Mouse (Mus musculus): ENCODE measurements around the gene Il17rd. TPM values are rescaled to one million over a fixed set of nuclear protein-coding genes. Genes with fewer than 3 reads are reported as not detected.

The Il17rd gene
- polyA plus RNA-seq, 1 experiment = 1.7 TPM

- Histone ChIP-seq H3K27ac (ENCODE audit: insufficient read depth, low read length) (no peak overlapping the region), H3K4me1 (ENCODE audit: control insufficient read depth, insufficient read depth, low read length) (no peaks in the 10 kb centered on the region), H3K4me3 (ENCODE audit: insufficient read depth, low read length) (no peak overlapping the region)
- TF ChIP-seq CTCF (IDR thresholded peaks at IDR 0.05; ENCODE audit: extremely low read depth, insufficient read depth, low read length) = no peak
- no peak for TF ChIP-seq POLR2A (IDR thresholded peaks at IDR 0.05; ENCODE audit: extremely low read depth, insufficient read depth, low read length)
Observed at GRCm38 (mm10) chr14:27058535-27059223, 19.9 kb downstream of the Il17rd start.

- TF ChIP-seq CTCF (IDR thresholded peaks at IDR 0.05; ENCODE audit: extremely low read depth, insufficient read depth, low read length) = no peak
- no peak for TF ChIP-seq POLR2A (IDR thresholded peaks at IDR 0.05; ENCODE audit: extremely low read depth, insufficient read depth, low read length)
- Histone ChIP-seq H3K4me3 (ENCODE audit: insufficient read depth, low read length) (no peak overlapping the region), H3K4me1 (ENCODE audit: control insufficient read depth, insufficient read depth, low read length) (no peaks in the 10 kb centered on the region), H3K27ac (ENCODE audit: insufficient read depth, low read length) (no peak overlapping the region)
Observed at GRCm38 (mm10) chr14:27059224-27059558, 20.4 kb downstream of the Il17rd start.

- TF ChIP-seq CTCF (IDR thresholded peaks at IDR 0.05; ENCODE audit: extremely low read depth, insufficient read depth, low read length) (no peak), POLR2A (IDR thresholded peaks at IDR 0.05; ENCODE audit: extremely low read depth, insufficient read depth, low read length) (no peak)
- Histone ChIP-seq H3K4me1 (ENCODE audit: control insufficient read depth, insufficient read depth, low read length) (peaks cover 3% of the 10 kb centered on the region), H3K4me3 (ENCODE audit: insufficient read depth, low read length) (no peak overlapping the region), H3K27ac (ENCODE audit: insufficient read depth, low read length) (no peak overlapping the region)
Observed at GRCm38 (mm10) chr14:27063338-27063737, 24.6 kb downstream of the Il17rd start.

GRCm38 (mm10) chr14:27066171-27066929, 27.6 kb downstream of the Il17rd start:
- no peak overlapping the region for H3K27ac ChIP-seq (ENCODE audit: insufficient read depth, low read length)
- no peak for TF ChIP-seq POLR2A (IDR thresholded peaks at IDR 0.05; ENCODE audit: extremely low read depth, insufficient read depth, low read length)
- no peak for TF ChIP-seq CTCF (IDR thresholded peaks at IDR 0.05; ENCODE audit: extremely low read depth, insufficient read depth, low read length)

GRCm38 (mm10) chr14:27067866-27068271, 29.1 kb downstream of the Il17rd start:
- TF ChIP-seq POLR2A (IDR thresholded peaks at IDR 0.05; ENCODE audit: extremely low read depth, insufficient read depth, low read length) (no peak), CTCF (IDR thresholded peaks at IDR 0.05; ENCODE audit: extremely low read depth, insufficient read depth, low read length) (no peak)
- Histone ChIP-seq H3K27ac (ENCODE audit: insufficient read depth, low read length) (no peak overlapping the region), H3K4me3 (ENCODE audit: insufficient read depth, low read length) (no peak overlapping the region), H3K4me1 (ENCODE audit: control insufficient read depth, insufficient read depth, low read length) (peaks cover 3% of the 10 kb centered on the region)

More at GRCm38 (mm10) chr14:27066171-27066929, 27.6 kb downstream of the Il17rd start:
- Histone ChIP-seq H3K4me1 (ENCODE audit: control insufficient read depth, insufficient read depth, low read length) (peaks cover 3% of the 10 kb centered on the region), H3K4me3 (ENCODE audit: insufficient read depth, low read length) (no peak overlapping the region)

- no peak overlapping the region for H3K4me3 ChIP-seq (ENCODE audit: insufficient read depth, low read length)
- no peak overlapping the region for H3K27ac ChIP-seq (ENCODE audit: insufficient read depth, low read length)
- TF ChIP-seq POLR2A (IDR thresholded peaks at IDR 0.05; ENCODE audit: extremely low read depth, insufficient read depth, low read length) (no peak), CTCF (IDR thresholded peaks at IDR 0.05; ENCODE audit: extremely low read depth, insufficient read depth, low read length) (no peak)
- peaks cover 3% of the 10 kb centered on the region for H3K4me1 ChIP-seq (ENCODE audit: control insufficient read depth, insufficient read depth, low read length)
Observed at GRCm38 (mm10) chr14:27069434-27070097, 30.8 kb downstream of the Il17rd start.

GRCm38 (mm10) chr14:27070128-27070527, 31.4 kb downstream of the Il17rd start:
- Histone ChIP-seq H3K27ac (ENCODE audit: insufficient read depth, low read length) (no peak overlapping the region), H3K4me1 (ENCODE audit: control insufficient read depth, insufficient read depth, low read length) (peaks cover 3% of the 10 kb centered on the region), H3K4me3 (ENCODE audit: insufficient read depth, low read length) (no peak overlapping the region)
- TF ChIP-seq POLR2A (IDR thresholded peaks at IDR 0.05; ENCODE audit: extremely low read depth, insufficient read depth, low read length) (no peak), CTCF (IDR thresholded peaks at IDR 0.05; ENCODE audit: extremely low read depth, insufficient read depth, low read length) (no peak)

- no peak overlapping the region for H3K4me3 ChIP-seq (ENCODE audit: insufficient read depth, low read length)
- peaks cover 3% of the 10 kb centered on the region for H3K4me1 ChIP-seq (ENCODE audit: control insufficient read depth, insufficient read depth, low read length)
- no peak overlapping the region for H3K27ac ChIP-seq (ENCODE audit: insufficient read depth, low read length)
- TF ChIP-seq POLR2A (IDR thresholded peaks at IDR 0.05; ENCODE audit: extremely low read depth, insufficient read depth, low read length) (no peak), CTCF (IDR thresholded peaks at IDR 0.05; ENCODE audit: extremely low read depth, insufficient read depth, low read length) (no peak)
Observed at GRCm38 (mm10) chr14:27070758-27071157, 32.0 kb downstream of the Il17rd start.

- no peak for TF ChIP-seq POLR2A (IDR thresholded peaks at IDR 0.05; ENCODE audit: extremely low read depth, insufficient read depth, low read length)
- TF ChIP-seq CTCF (IDR thresholded peaks at IDR 0.05; ENCODE audit: extremely low read depth, insufficient read depth, low read length) = no peak
- Histone ChIP-seq H3K4me3 (ENCODE audit: insufficient read depth, low read length) (no peak overlapping the region), H3K4me1 (ENCODE audit: control insufficient read depth, insufficient read depth, low read length) (peaks cover 3% of the 10 kb centered on the region), H3K27ac (ENCODE audit: insufficient read depth, low read length) (no peak overlapping the region)
Observed at GRCm38 (mm10) chr14:27071985-27072384, 33.2 kb downstream of the Il17rd start.

All from cortical plate, adult 2 months (tissue).